Mouse (Mus musculus) testis, adult 2 months (tissue): ENCODE measurements around the gene Mss51.

Experiments
- CTCF ChIP-seq: fragments of 200-500 bp; IDR thresholded peaks from 2 replicates; pipeline ENCODE4 v1.5.1; 2012; ENCODE audit warnings: low read depth, mild to moderate bottlenecking, inconsistent platforms, low read length, moderate library complexity; ENCODE audit not compliant: control insufficient read depth, insufficient read depth, insufficient replicate concordance
- POLR2A ChIP-seq: fragments of 200-500 bp; IDR thresholded peaks from 2 replicates; pipeline ENCODE4 v1.6.1; 2012; ENCODE audit warnings: low read depth, mild to moderate bottlenecking, inconsistent platforms, low read length, moderate library complexity; ENCODE audit not compliant: control insufficient read depth

DNA sequence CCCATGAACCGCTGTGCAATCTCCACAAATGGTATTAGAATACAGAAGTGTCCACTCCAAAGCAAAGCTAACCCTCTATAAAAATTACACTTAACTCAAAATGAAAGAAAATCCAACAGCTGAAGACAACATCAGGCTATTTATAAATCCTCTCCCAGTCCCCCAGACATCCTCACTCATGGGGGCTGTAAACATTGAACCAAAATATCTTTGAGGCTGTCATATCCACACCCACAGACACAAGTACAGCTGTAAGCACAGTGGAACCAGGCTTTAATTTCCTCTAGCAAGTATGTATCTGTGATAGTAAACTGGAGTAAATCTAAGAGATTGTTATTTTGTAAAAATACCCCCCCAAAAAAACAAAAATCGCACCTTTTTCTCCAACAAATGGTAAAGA, 23.5 kb upstream of the Mss51 start:
- TF ChIP-seq POLR2A (no peak), CTCF (no peak)
